9 mouse cellular contexts compared by ENCODE assay signal in the genomic region with DNA sequence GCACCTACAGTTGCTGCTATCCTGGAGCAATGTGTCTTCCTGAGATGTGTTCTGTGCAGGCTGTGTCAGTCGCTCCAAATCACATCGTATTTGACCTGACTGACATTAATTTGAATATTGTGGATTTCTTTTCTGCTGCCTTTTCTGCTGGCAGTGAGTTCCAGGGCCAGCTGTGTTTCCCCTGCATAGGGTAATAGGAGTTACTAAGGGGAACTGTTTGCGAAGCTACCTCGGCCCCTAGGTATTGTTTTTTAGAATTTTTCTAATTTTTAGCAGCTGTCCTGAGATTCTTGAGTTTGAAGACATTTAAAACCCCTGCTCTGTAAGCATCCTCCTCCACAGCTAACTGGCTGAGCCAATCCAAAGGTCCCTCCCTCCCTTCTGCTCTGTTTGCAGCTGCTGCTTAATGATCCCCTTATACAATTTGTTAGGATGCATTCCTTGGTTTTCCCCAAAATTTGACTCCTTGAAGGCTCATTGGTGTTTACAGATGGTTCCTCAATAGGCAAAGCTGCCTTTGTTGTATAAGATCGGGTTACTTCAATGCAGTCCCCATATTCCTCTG. TPM values are rescaled to one million over a fixed set of nuclear protein-coding genes. Genes with fewer than 3 reads are reported as not detected.
DNase-seq lines count a peak whose midpoint lies in the region; ATAC-seq and TF ChIP-seq lines count a peak whose summit lies in the region.
"Had no signal": no experiment of that assay in that cellular context is flagged by ENCODE, and none has a peak within 500 bp of the region (broad histone marks: within the 10 kb centered on the region; RNA-seq: fewer than 3 reads in every experiment).

No protein-coding gene starts in this region.

- H3K27ac ChIP-seq in lung, embryonic 14.5 days (ENCODE audit: low read depth): no peak overlapping the region
- H3K27ac ChIP-seq in forebrain, embryonic 11.5 days (ENCODE audit: low read depth, low read length): 0 out of 2 replicates have a peak overlapping the region, but pooled peaks have one; percentile 76
- no peak overlapping the region for H3K27ac ChIP-seq in intestine, embryonic 16.5 days (ENCODE audit: low read length)
- H3K27ac ChIP-seq in neural tube, embryonic 13.5 days (replicated peaks): peak overlapping the region; percentile 96

- peak; percentile 2 for DNase-seq in lung, embryonic 14.5 days
- no peak for DNase-seq in lung, postnatal 10 days
- no peak for DNase-seq in forebrain, embryonic 11.5 days (ENCODE audit: low spot score)
- DNase-seq in urinary bladder, postnatal 4 days (ENCODE audit: low spot score in 2 of 2): no peak
- no peak for DNase-seq in embryo, embryonic 9.5 days (ENCODE audit: extremely low spot score)
- DNase-seq in adrenal gland, postnatal 4 days (ENCODE audit: low spot score in 2 of 2): no peak

- no peaks in the 10 kb centered on the region for H3K4me1 ChIP-seq in lung, embryonic 14.5 days (ENCODE audit: insufficient read depth)
- H3K4me1 ChIP-seq in forebrain, embryonic 11.5 days (replicated peaks; ENCODE audit: control insufficient read depth, insufficient read depth, low read length): no peaks in the 10 kb centered on the region
- no peaks in the 10 kb centered on the region; the same call in 1 of the 2 replicates for H3K4me1 ChIP-seq in intestine, embryonic 16.5 days (ENCODE audit: control insufficient read depth, insufficient read depth, low read length)
- peaks cover 8% of the 10 kb centered on the region for H3K4me1 ChIP-seq in neural tube, embryonic 13.5 days (replicated peaks)

- WGBS in lung, embryonic 14.5 days: 25% methylated on average over 5 of the region's 5 CpGs
- 26% methylated on average over 5 of the region's 5 CpGs for WGBS in forebrain, embryonic 11.5 days
- WGBS in intestine, embryonic 16.5 days: 31% methylated on average over 5 of the region's 5 CpGs
- WGBS in neural tube, embryonic 13.5 days: 20% methylated on average over 5 of the region's 5 CpGs

- no peak overlapping the region for H3K9ac ChIP-seq in lung, embryonic 14.5 days
- peak overlapping the region; percentile 69 for H3K9ac ChIP-seq in forebrain, embryonic 11.5 days (ENCODE audit: low read length)
- H3K9ac ChIP-seq in intestine, embryonic 16.5 days (ENCODE audit: low read depth, low read length): peak overlapping the region; percentile 62; the same call in 1 of the 2 replicates
- peak overlapping the region; percentile 79 for H3K9ac ChIP-seq in neural tube, embryonic 13.5 days

- peak overlapping the region; percentile 83 for H3K4me2 ChIP-seq in lung, embryonic 14.5 days
- peak overlapping the region; percentile 71 for H3K4me2 ChIP-seq in forebrain, embryonic 11.5 days (ENCODE audit: low read depth, low read length, severe bottlenecking)
- peak overlapping the region; percentile 67 for H3K4me2 ChIP-seq in intestine, embryonic 16.5 days (ENCODE audit: low read depth, low read length)
- H3K4me2 ChIP-seq in neural tube, embryonic 13.5 days: peak overlapping the region; percentile 67

- H3K27me3 ChIP-seq in lung, embryonic 14.5 days (ENCODE audit: insufficient read depth, low read length): no peaks in the 10 kb centered on the region
- no peaks in the 10 kb centered on the region; the same call in 1 of the 2 replicates for H3K27me3 ChIP-seq in forebrain, embryonic 11.5 days (ENCODE audit: control insufficient read depth, insufficient read depth, low read length)
- no peaks in the 10 kb centered on the region for H3K27me3 ChIP-seq in intestine, embryonic 16.5 days (replicated peaks; ENCODE audit: control insufficient read depth, insufficient read depth, low read length)
- H3K27me3 ChIP-seq in neural tube, embryonic 13.5 days: no peaks in the 10 kb centered on the region

- H3K4me3 ChIP-seq in lung, embryonic 14.5 days (ENCODE audit: low read depth, low read length): peak overlapping the region; percentile 50
- H3K4me3 ChIP-seq in forebrain, embryonic 11.5 days (ENCODE audit: low read depth, low read length): peak overlapping the region; percentile 49
- peak overlapping the region; percentile 53 for H3K4me3 ChIP-seq in intestine, embryonic 16.5 days (ENCODE audit: low read length)
- peak overlapping the region; percentile 53 for H3K4me3 ChIP-seq in neural tube, embryonic 13.5 days

- no peaks in the 10 kb centered on the region for H3K36me3 ChIP-seq in lung, embryonic 14.5 days (ENCODE audit: insufficient read depth)
- H3K36me3 ChIP-seq in forebrain, embryonic 11.5 days (ENCODE audit: control insufficient read depth, insufficient read depth, low read length): no peaks in the 10 kb centered on the region
- H3K36me3 ChIP-seq in intestine, embryonic 16.5 days (ENCODE audit: control insufficient read depth, insufficient read depth, low read length): no peaks in the 10 kb centered on the region
- no peaks in the 10 kb centered on the region for H3K36me3 ChIP-seq in neural tube, embryonic 13.5 days

- no peaks in the 10 kb centered on the region for H3K9me3 ChIP-seq in lung, embryonic 14.5 days (ENCODE audit: low read depth, low read length)
- H3K9me3 ChIP-seq in forebrain, embryonic 11.5 days (ENCODE audit: control insufficient read depth, low read length): no peaks in the 10 kb centered on the region
- H3K9me3 ChIP-seq in intestine, embryonic 16.5 days (ENCODE audit: control insufficient read depth, low read length): no peaks in the 10 kb centered on the region
- no peaks in the 10 kb centered on the region for H3K9me3 ChIP-seq in neural tube, embryonic 13.5 days

- TF ChIP-seq CTCF in lung, embryonic 14.5 days (IDR thresholded peaks at IDR 0.05; ENCODE audit: low read depth): no peak

- ATAC-seq in lung, embryonic 14.5 days (ENCODE audit: insufficient read depth): no peak
- ATAC-seq in forebrain, embryonic 11.5 days (replicated peaks; ENCODE audit: low FRiP score): peak; percentile 53; the same call in 1 of the 2 replicates
- ATAC-seq in intestine, embryonic 16.5 days: no peak
- ATAC-seq in neural tube, embryonic 13.5 days (ENCODE audit: low read depth): peak; percentile 60

RNA-seq across cellular contexts. Expression of gene H2-M10.1, which starts 10.2 kb away (rescaled TPM):
- polyA plus RNA-seq in lung, embryonic 14.5 days (2014; fragmentation: Nextera tagmentation; extraction: Ambion mirVana): not detected in 2 replicates
- polyA plus RNA-seq in forebrain, embryonic 11.5 days (2014; fragmentation: Nextera tagmentation; extraction: Ambion mirVana): not detected in 2 replicates
- not detected in 2 replicates for polyA plus RNA-seq in intestine, embryonic 16.5 days (2015; fragmentation: Nextera tagmentation; extraction: Ambion mirVana)
- not detected in 2 replicates for polyA plus RNA-seq in neural tube, embryonic 13.5 days (2015; fragmentation: Nextera tagmentation; extraction: Ambion mirVana)
- total RNA-seq in adrenal gland, postnatal 4 days (2021): not detected
- total RNA-seq: hematopoietic stem cell, adult 5-6 weeks had no signal

RNA-seq across cellular contexts. Expression of gene H2-M10.2, which starts 29.5 kb away (rescaled TPM):
- polyA plus RNA-seq in lung, embryonic 14.5 days (2014; fragmentation: Nextera tagmentation; extraction: Ambion mirVana): 0.23 TPM in 1 of 2 replicates, not detected in the other
- 0.33 TPM in 2 replicates for polyA plus RNA-seq in forebrain, embryonic 11.5 days (2014; fragmentation: Nextera tagmentation; extraction: Ambion mirVana)
- not detected in 2 replicates for polyA plus RNA-seq in intestine, embryonic 16.5 days (2015; fragmentation: Nextera tagmentation; extraction: Ambion mirVana)
- not detected in 2 replicates for polyA plus RNA-seq in neural tube, embryonic 13.5 days (2015; fragmentation: Nextera tagmentation; extraction: Ambion mirVana)
- total RNA-seq in adrenal gland, postnatal 4 days (2021): not detected
- total RNA-seq: hematopoietic stem cell, adult 5-6 weeks had no signal

RNA-seq across cellular contexts. Expression of gene Trim39, which starts 43.7 kb away (rescaled TPM):
- 15.8 and 15.9 TPM in 2 replicates for polyA plus RNA-seq in lung, embryonic 14.5 days (2014; fragmentation: Nextera tagmentation; extraction: Ambion mirVana)
- polyA plus RNA-seq in forebrain, embryonic 11.5 days (2014; fragmentation: Nextera tagmentation; extraction: Ambion mirVana): 22.0 and 23.0 TPM in 2 replicates
- 9.7 and 10.6 TPM in 2 replicates for polyA plus RNA-seq in intestine, embryonic 16.5 days (2015; fragmentation: Nextera tagmentation; extraction: Ambion mirVana)
- 26.4 and 27.2 TPM in 2 replicates for polyA plus RNA-seq in neural tube, embryonic 13.5 days (2015; fragmentation: Nextera tagmentation; extraction: Ambion mirVana)
- total RNA-seq in adrenal gland, postnatal 4 days (2021): 10 to 100 TPM; 22.3 to 23.0 TPM

RNA-seq across cellular contexts. Expression of gene H2-M10.3, which starts 52.4 kb away (rescaled TPM):
- not detected in 2 replicates for polyA plus RNA-seq in lung, embryonic 14.5 days (2014; fragmentation: Nextera tagmentation; extraction: Ambion mirVana)
- not detected in 2 replicates for polyA plus RNA-seq in forebrain, embryonic 11.5 days (2014; fragmentation: Nextera tagmentation; extraction: Ambion mirVana)
- not detected in 2 replicates for polyA plus RNA-seq in intestine, embryonic 16.5 days (2015; fragmentation: Nextera tagmentation; extraction: Ambion mirVana)
- not detected in 2 replicates for polyA plus RNA-seq in neural tube, embryonic 13.5 days (2015; fragmentation: Nextera tagmentation; extraction: Ambion mirVana)
- total RNA-seq in adrenal gland, postnatal 4 days (2021): not detected
- total RNA-seq: hematopoietic stem cell, adult 5-6 weeks had no signal

RNA-seq across cellular contexts. Expression of gene Rpp21, which starts 57.9 kb away (rescaled TPM):
- polyA plus RNA-seq in lung, embryonic 14.5 days (2014; fragmentation: Nextera tagmentation; extraction: Ambion mirVana): 188 and 195 TPM in 2 replicates
- 82.2 and 89.0 TPM in 2 replicates for polyA plus RNA-seq in forebrain, embryonic 11.5 days (2014; fragmentation: Nextera tagmentation; extraction: Ambion mirVana)
- 129 and 139 TPM in 2 replicates for polyA plus RNA-seq in intestine, embryonic 16.5 days (2015; fragmentation: Nextera tagmentation; extraction: Ambion mirVana)
- 93.9 and 122 TPM in 2 replicates for polyA plus RNA-seq in neural tube, embryonic 13.5 days (2015; fragmentation: Nextera tagmentation; extraction: Ambion mirVana)
- total RNA-seq in adrenal gland, postnatal 4 days (2021): 10 to 100 TPM; 41.5 to 45.2 TPM

Comparison
In these comparisons a context has a peak if more than half of its experiments do, and no peak if none do; other contexts are left out.
1. ATAC-seq: peak in forebrain, embryonic 11.5 days (single experiment) and neural tube, embryonic 13.5 days (single experiment); none in lung, embryonic 14.5 days (single experiment) and intestine, embryonic 16.5 days (single experiment).
2. H3K27ac ChIP-seq: peak in forebrain, embryonic 11.5 days (single experiment) and neural tube, embryonic 13.5 days (single experiment); none in lung, embryonic 14.5 days (single experiment) and intestine, embryonic 16.5 days (single experiment).
3. Peak in every context shown above with its lines, with median percentiles within 50 percentile points of each other: H3K4me2 ChIP-seq and H3K4me3 ChIP-seq.